Mouse (Mus musculus) gastrocnemius, postnatal 10 days (tissue): ENCODE measurements around the gene Smyd1. TPM values are rescaled to one million over a fixed set of nuclear protein-coding genes. Genes with fewer than 3 reads are reported as not detected.

Experiments
- DNase-seq: peaks from one replicate; pipeline ENCODE4 v3.0.0; 2021; ENCODE audit warnings: mixed read lengths
- total RNA-seq, 2 experiments: library from RNA; stranded (reverse); gene quantifications; 2 replicates each; pipeline ENCODE4 v1.2.3; 2021

Smyd1 gene
- total RNA-seq, 2 experiments from 2014 or later: 196 to 220 TPM

DNA sequence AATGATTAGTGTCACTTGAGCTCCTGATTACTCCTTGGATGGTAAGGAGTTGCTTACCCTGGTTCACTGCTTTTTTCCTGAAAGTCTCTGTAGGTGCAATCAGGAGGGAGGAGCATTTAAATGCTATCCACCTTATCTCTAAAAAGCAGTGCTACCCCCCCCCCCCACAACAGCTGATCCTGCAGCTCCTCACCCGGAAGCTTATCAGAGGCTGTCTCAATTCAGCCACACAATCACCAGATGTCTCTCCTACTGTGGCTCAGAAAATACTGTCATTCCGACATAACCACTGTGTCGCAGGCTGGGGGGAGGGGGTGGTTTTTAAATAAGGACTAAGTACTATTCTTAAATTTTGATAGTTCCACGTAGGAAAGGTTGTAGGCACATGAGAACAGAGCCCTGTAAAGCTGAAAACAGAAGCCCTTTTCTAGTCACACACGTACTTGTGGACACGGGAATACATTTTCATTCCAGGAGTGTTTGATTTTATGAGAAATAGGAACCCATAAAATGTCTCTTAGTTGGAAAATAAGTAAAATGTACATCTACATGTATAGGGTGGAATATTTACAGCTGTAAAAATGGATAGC, 61.9 kb downstream of the Smyd1 start:
- no peak for DNase-seq

DNA sequence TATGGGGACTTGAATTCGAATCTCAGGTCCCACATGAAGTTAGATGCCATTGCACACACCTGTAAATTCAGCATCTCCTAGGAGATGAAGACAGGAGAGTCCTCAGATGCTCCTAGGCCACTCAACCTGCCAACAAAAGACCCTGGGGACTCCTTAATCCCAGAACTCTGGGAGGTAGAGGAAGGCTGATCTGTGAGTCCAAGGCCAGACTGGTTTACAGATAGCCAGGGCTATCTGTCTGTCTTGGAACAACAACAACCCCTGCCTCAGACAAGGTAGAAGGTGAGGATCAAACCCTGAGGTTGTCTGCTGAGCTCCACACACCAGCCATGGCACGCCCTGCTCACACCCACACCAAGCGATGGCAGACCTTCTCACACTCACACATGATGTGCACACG, 62.9 kb downstream of the Smyd1 start:
- no peak for DNase-seq

GRCm38 (mm10) chr6:71258562-71258961, 63.5 kb downstream of the Smyd1 start:
- DNase-seq: no peak

- DNase-seq: no peak
Measured at GRCm38 (mm10) chr6:71257375-71257774, 64.7 kb downstream of the Smyd1 start.

- DNase-seq: no peak
Measured at GRCm38 (mm10) chr6:71256166-71256565, 65.9 kb downstream of the Smyd1 start.

DNA sequence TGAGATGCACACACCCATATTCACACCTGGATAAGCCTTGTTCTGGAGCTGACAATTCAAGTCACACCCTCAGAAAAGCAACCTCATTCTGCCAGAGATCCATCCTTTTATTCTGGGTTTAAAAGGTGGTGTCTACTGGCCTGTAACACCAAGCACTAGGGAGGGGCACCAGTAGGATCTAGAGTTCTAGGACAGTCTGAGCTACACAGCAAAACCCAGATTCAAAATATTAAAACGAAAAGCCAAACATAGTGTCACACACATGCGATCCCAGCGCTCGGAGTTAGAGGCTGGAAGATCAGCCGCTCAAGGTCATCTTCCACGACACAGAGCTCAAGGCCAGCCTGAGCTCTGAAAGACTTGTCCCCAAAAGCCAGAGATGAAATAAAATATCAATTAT, 67.6 kb downstream of the Smyd1 start:
- no peak for DNase-seq

DNA sequence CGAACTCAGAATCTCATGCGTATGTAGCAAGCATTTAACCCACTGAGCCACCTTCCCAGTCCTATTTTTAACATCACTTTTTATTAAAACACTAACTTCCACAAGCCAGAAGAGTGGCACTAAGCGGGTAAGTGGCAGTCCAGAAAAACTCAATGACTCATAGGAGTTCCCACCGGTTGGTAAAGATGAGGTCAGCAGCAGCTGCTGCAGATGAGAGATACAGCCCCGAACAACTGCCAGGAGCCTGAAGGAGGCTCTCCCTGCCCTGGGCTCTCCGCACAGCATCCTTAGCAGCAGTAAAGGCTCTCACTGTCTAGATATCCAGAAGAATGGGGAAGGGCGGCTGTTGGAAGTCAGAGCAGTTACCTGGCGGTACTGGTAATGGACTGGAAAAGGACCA, 71.1 kb downstream of the Smyd1 start:
- no peak for DNase-seq

- DNase-seq: no peak
Measured at GRCm38 (mm10) chr6:71249615-71250014, 72.4 kb downstream of the Smyd1 start.

- no peak for DNase-seq
Measured at GRCm38 (mm10) chr6:71248420-71248819, 73.6 kb downstream of the Smyd1 start.

GRCm38 (mm10) chr6:71243258-71243657, 78.8 kb downstream of the Smyd1 start:
- no peak for DNase-seq

DNA sequence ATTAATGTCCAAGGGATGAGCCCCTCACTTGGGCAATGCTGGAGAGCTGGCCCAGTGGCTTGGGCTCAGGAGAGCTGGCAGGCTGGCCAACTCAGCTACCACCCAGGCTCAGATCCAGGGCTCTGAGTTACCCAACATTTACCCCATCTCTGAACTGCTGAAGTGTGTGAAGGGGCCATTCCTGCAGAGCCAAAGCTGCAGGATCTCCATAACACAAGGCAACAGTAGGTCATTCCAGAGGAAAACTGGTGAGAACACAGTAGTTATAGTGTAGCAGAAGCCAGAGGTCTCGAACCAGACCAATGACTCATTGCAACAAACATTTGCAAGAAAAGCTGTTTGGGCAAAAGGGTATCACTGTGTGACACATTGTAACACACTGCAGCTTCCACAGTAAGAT, 79.2 kb downstream of the Smyd1 start:
- DNase-seq: no peak

GRCm38 (mm10) chr6:71240831-71241230, 81.2 kb downstream of the Smyd1 start:
- no peak for DNase-seq

DNA sequence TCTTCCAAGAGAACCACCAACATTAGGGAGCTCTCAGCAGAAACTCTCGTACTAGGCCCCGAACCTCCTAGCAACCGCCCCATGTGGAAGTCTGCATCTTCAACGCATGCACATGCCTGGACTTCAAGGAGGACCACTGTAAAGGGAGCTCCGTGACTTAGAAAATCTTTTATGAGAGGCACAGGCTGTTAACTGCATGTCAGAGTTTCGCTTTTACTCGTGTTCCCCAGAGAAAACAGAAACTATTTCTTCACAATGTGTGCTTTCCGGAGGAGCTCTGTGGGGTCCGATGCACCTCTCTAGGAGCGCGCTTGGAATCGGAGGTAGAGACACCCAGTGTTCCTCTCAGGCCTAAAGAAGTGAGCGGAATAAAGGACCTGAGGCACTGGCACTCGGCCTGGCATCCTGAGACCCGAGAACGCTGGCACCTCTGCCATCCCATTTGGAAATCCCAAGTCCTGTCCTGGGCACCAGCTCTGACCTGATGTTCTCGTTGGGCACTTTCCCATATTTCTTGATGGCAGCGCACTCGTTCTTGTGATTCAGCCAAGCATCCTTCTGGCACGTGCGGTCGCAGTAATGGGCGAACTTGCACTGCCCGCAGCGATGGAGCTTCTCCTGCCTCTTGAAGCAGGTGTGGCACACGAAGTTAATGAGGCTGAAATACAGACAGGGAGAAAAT, 82.8 kb downstream of the Smyd1 start:
- no peak for DNase-seq

DNA sequence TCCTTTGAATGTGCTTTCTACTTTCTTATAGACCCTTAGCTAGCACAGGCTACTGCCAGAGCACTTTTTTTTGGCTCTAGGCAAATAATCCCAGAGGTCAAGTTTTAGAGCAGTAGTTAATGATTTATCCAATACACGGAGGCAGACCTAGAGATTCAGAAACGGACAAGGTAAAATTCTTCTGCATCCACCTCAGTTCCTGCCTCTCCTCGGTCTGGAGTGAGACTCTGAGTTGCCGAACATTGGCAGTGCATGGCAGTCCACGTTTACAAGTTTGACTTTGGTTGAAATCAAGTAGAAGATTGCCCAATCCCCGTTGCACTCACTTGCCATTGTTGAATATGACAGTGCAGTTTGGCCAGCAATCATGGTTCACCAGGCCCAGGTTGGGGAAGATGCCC, 85.0 kb downstream of the Smyd1 start:
- no peak for DNase-seq

GRCm38 (mm10) chr6:71236506-71236905, 85.5 kb downstream of the Smyd1 start:
- DNase-seq: no peak

GRCm38 (mm10) chr6:71235944-71236343, 86.1 kb downstream of the Smyd1 start:
- DNase-seq: no peak

DNA sequence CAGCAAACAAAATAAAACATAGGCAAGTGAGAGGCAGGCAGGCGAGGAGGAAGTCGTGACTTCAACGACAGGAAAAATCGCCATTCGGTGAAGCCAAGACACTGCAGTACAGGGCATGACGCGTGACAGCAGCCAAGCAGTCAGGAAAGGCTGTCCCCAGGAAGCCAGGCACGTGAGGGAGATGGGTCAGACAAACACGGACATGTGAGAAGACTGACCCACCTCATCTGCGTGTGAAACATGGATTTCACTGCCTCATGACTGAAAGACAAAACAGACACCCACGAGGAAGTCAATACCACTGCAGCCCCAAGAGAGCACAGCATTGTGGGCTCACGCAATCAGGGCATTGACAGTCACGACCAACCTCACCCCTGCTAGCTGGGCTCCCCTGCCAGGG, 86.9 kb downstream of the Smyd1 start:
- DNase-seq: no peak

GRCm38 (mm10) chr6:71227157-71227770, 94.8 kb downstream of the Smyd1 start:
- DNase-seq: no peak

DNA sequence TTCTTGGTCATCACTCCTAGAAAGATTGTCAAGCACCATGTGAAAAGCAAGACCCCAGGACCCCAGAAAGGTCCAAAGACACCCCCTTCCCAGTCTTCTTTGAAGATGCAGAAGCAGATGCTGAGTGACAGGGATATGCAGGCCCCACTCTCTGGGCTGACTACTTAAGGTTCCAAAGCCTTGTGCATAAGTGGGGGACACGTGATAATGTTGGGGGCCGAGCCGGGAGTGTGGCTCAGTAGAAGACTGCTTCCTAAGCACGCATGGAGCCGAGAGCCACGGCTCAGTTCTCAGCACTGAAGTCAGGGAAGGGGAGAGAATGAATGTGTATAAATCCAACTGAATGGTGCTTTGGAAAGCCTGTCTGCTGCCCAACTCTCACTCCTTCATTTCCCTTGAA, 95.5 kb downstream of the Smyd1 start:
- DNase-seq: no peak

GRCm38 (mm10) chr6:71224184-71224943, 97.7 kb downstream of the Smyd1 start:
- no peak for DNase-seq

DNA sequence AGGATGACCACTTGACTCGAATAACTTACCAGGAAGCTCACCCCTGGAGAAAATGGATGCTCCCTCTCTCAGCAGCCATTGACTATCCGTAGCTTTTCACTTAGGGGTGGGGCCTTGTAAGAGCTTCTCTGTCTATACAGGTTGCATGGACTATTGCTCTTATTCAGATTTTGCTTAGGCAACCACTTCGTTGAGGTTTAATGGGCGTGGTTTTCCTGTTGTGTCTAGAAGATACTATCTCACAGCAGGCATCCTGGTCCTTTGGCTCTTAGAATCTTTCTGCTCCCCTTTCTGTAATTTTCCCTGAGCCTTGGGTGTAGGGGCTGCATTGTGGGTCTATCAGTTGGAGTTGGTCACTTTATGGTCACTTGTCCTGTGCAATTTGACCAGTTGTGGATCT, 100.5 kb downstream of the Smyd1 start:
- DNase-seq: no peak

DNA sequence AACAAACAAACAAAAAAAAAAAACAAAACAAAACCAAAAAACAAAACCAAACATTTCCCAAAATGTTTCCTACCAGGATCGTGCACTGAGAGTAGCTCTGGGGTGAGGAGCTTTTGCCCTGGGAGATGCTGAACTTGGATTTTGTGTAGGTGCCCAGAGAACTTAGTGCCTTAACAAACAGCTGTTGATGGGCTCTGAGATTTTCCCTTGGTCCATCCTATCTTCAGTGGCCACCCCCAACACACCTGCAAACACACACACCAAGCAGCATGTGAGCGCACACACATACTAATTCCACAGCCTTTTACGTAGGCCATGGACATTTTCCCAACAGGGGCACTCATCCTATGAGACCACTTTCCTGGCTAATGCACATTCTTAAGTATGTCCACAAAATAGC, 109.6 kb downstream of the Smyd1 start:
- DNase-seq: no peak

DNA sequence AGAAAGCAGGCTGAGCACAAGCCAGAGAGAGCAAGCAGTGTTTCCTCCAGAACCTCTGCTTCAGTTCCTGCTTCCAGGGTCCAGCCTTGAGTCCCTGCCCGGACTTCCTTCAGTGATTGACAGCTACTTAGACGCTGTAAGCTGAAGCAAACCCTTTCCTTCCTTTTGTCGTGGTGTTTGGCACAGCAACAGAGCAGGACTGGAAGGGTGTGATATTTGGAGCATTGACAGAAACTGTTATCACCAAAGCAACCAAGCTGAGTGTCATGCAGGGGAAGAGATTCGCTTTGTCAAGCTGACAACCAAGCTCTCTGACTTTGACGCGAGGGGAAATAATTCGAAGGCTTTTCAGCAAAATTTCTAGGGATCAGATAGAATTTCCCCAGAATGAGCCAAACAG, 110.1 kb downstream of the Smyd1 start:
- no peak for DNase-seq
